Mouse (Mus musculus) macrophage (primary cell): ENCODE measurements around the gene Gm20671. TPM values are rescaled to one million over a fixed set of nuclear protein-coding genes. Genes with fewer than 3 reads are reported as not detected.

Experiments used
- H3K27ac ChIP-seq: fragments of 350-480 bp; formaldehyde crosslinking; 2 replicates; pipeline ENCODE4 v1.9.0; 2021
- H3K36me3 ChIP-seq: fragments of 350-480 bp; formaldehyde crosslinking; 2 replicates; pipeline ENCODE4 v1.9.0; 2021; ENCODE audit errors: inconsistent target
- H3K4me3 ChIP-seq: fragments of 350-480 bp; formaldehyde crosslinking; 2 replicates; pipeline ENCODE4 v1.9.0; 2021; ENCODE audit errors: inconsistent target
- H3K79me2 ChIP-seq: fragments of 350-480 bp; formaldehyde crosslinking; 2 replicates; pipeline ENCODE4 v1.9.0; 2021; ENCODE audit errors: inconsistent target
- WGBS: methylation state at CpG from one replicate; pipeline ENCODE4 v1.1.7; 2026; ENCODE audit warnings: inconsistent platforms; ENCODE audit not compliant: missing documents; 5-methylcytosine and 5-hydroxymethylcytosine counted together
- polyA plus RNA-seq: library from polyadenylated mRNA; stranded (reverse); fragments of 250-400 nt; gene quantifications from 3 replicates; pipeline ENCODE4 v1.2.4, GENCODE M21; 2018; ENCODE audit warnings: inconsistent platforms

Gm20671 gene
- polyA plus RNA-seq, 1 experiment from 2014 or later, result not detected

GRCm38 (mm10) chr5:32712221-32713041, 114.5 kb downstream of the Gm20671 start:
- H3K4me3 ChIP-seq, result no peak overlapping the region; the same call in 1 of the 2 replicates
- no peaks in the 10 kb centered on the region for H3K36me3 ChIP-seq
- no peaks in the 10 kb centered on the region for H3K79me2 ChIP-seq
- 90% methylated on average over 3 of the region's 4 CpGs for WGBS
- no peak overlapping the region for H3K27ac ChIP-seq

- H3K4me3 ChIP-seq, result no peak overlapping the region
- no peaks in the 10 kb centered on the region for H3K36me3 ChIP-seq
- H3K79me2 ChIP-seq, result no peaks in the 10 kb centered on the region
- 98% methylated on average over 5 of the region's 5 CpGs for WGBS
- no peak overlapping the region for H3K27ac ChIP-seq
Measured at GRCm38 (mm10) chr5:32711485-32711884, 115.4 kb downstream of the Gm20671 start.

GRCm38 (mm10) chr5:32706226-32706780, 120.6 kb downstream of the Gm20671 start:
- H3K4me3 ChIP-seq, result no peak overlapping the region
- 82% methylated on average over 2 of the region's 2 CpGs for WGBS
- no peaks in the 10 kb centered on the region for H3K36me3 ChIP-seq

GRCm38 (mm10) chr5:32697208-32697867, 129.6 kb downstream of the Gm20671 start:
- Histone ChIP-seq H3K27ac (no peak overlapping the region), H3K4me3 (no peak overlapping the region), H3K36me3 (no peaks in the 10 kb centered on the region), H3K79me2 (no peaks in the 10 kb centered on the region)
- WGBS, result 77% methylated on average over 5 of the region's 5 CpGs

More at GRCm38 (mm10) chr5:32706226-32706780, 120.6 kb downstream of the Gm20671 start:
- no peak overlapping the region for H3K27ac ChIP-seq
- no peaks in the 10 kb centered on the region for H3K79me2 ChIP-seq

GRCm38 (mm10) chr5:32693411-32693810, 133.5 kb downstream of the Gm20671 start:
- no peak overlapping the region for H3K4me3 ChIP-seq
- no peaks in the 10 kb centered on the region for H3K79me2 ChIP-seq
- WGBS, result 19% methylated on average over 2 of the region's 2 CpGs
- H3K27ac ChIP-seq, result no peak overlapping the region
- H3K36me3 ChIP-seq, result no peaks in the 10 kb centered on the region

Other genes with a start within 250 kb of the Gm20671 start
- 0.14 TPM in 1 of 3 replicates, not detected in the others for gene Yes1, start 215.9 kb downstream of the Gm20671 start, polyA plus RNA-seq
- gene Pisd, start 41.5 kb downstream of the Gm20671 start, polyA plus RNA-seq, result 95.0 to 105 TPM (median 99.2 TPM) in 3 replicates
- gene Prr14l, start 27.1 kb upstream of the Gm20671 start, polyA plus RNA-seq, result 8.0 to 10.7 TPM (median 8.3 TPM) in 3 replicates
- gene Depdc5, start 36.6 kb upstream of the Gm20671 start, polyA plus RNA-seq, result 9.7 to 14.0 TPM (median 13.7 TPM) in 3 replicates
- gene Ywhah, start 191.7 kb upstream of the Gm20671 start, polyA plus RNA-seq, result 285 to 859 TPM (median 563 TPM) in 3 replicates